Mouse (Mus musculus) embryonic facial prominence, embryonic 12.5 days (tissue): ENCODE data around the gene Dnal4. TPM values are rescaled to one million over a fixed set of nuclear protein-coding genes. Genes with fewer than 3 reads are reported as not detected.
A peak's percentile ranks its signal among the peaks of the same experiment; 100 is the strongest.

Experiments used
- ATAC-seq: fragments of 200-750 bp; cut with Nextera tagmentation; 2 replicates; pipeline ENCODE4 v1.8.0; 2017; ENCODE audit not compliant: insufficient number of reproducible peaks, insufficient read depth, low FRiP score, low TSS enrichment
- H3K27ac ChIP-seq: fragments of 300-500 bp; sonication (generic); 2 replicates; pipeline ENCODE4 v1.5.1; 2016; ENCODE audit warnings: mild to moderate bottlenecking
- H3K27me3 ChIP-seq: fragments of 300-500 bp; sonication (generic); 2 replicates; pipeline ENCODE4 v1.6.1; 2016; ENCODE audit warnings: mild to moderate bottlenecking, moderate library complexity
- H3K36me3 ChIP-seq: fragments of 300-500 bp; sonication (generic); 2 replicates; pipeline ENCODE4 v1.6.1; 2016; ENCODE audit warnings: mild to moderate bottlenecking
- H3K4me1 ChIP-seq: fragments of 300-500 bp; sonication (generic); 2 replicates; pipeline ENCODE4 v1.6.1; 2016
- H3K4me2 ChIP-seq: fragments of 300-500 bp; sonication (generic); replicated peaks from 2 replicates; pipeline ENCODE4 v1.6.1; 2016; ENCODE audit warnings: mild to moderate bottlenecking, moderate library complexity
- H3K4me3 ChIP-seq: fragments of 300-500 bp; sonication (generic); 2 replicates; pipeline ENCODE4 v1.5.1; 2016; ENCODE audit warnings: mild to moderate bottlenecking
- H3K9ac ChIP-seq: fragments of 300-500 bp; sonication (generic); 2 replicates; pipeline ENCODE4 v1.6.1; 2016; ENCODE audit warnings: mild to moderate bottlenecking, moderate library complexity
- H3K9me3 ChIP-seq: fragments of 300-500 bp; sonication (generic); 2 replicates; pipeline ENCODE4 v1.6.1; 2016; ENCODE audit warnings: mild to moderate bottlenecking, moderate library complexity
- WGBS: fragments of 180-500 bp; shearing (Covaris S2); methylation state at CpG from one replicate; pipeline ENCODE4 v1.1.7; 2016; 5-methylcytosine and 5-hydroxymethylcytosine counted together
- polyA plus RNA-seq: library from polyadenylated mRNA; unstranded; fragments of >200 nt; fragmentation: Nextera tagmentation; extraction: Ambion mirVana; gene quantifications from 2 replicates; pipeline ENCODE4 v1.2.1, GENCODE M21; 2016

The Dnal4 gene
- polyA plus RNA-seq, 1 experiment from 2014 or later, result 70.3 TPM

DNA sequence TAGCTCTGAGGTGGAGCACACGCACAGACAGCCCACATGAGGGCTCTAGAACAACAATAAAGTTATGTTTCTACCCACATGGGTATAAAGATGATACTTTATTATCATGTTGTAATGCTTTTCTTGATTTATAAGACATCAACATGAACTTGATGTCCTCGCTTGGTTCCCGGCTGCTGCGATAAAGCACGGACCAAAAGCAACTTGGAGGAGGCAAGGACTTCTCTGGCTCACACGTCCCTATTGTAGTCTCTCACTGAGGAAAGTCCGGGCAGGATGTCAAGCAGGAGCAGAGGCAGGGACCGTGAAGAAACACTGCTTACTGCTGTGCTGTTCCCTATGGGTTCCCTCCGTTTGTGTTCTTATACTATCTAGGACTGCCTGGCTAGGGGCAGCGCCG lies 33.6 kb downstream of the Dnal4 start:
- no peak overlapping the region for H3K4me3 ChIP-seq
- WGBS, result 91% methylated on average over 11 of the region's 11 CpGs
- peaks cover 17% of the 10 kb centered on the region; the same call in 1 of the 2 replicates for H3K4me1 ChIP-seq
- no peaks in the 10 kb centered on the region for H3K27me3 ChIP-seq
- no peak overlapping the region for H3K27ac ChIP-seq
- no peak overlapping the region for H3K4me2 ChIP-seq
- ATAC-seq, result no peak
- no peak overlapping the region for H3K9ac ChIP-seq
- no peaks in the 10 kb centered on the region for H3K9me3 ChIP-seq
- peaks cover 6% of the 10 kb centered on the region; the same call in 1 of the 2 replicates for H3K36me3 ChIP-seq

DNA sequence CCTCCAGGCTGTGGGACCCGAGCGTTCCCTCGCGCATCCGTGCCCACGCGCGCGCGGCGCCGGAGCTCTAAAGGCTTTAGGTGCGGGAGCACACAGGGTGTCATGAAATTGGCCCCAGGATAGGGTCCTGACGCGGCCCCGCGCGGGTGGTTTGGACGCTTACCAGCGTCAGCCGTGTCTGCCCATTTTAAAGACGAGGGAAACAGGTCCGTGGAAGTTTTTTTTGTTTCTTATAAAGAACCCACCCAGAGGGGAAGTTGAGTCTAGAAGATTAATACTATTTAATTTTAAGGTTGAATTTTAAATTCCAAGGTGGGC lies 35.0 kb downstream of the Dnal4 start:
- no peaks in the 10 kb centered on the region for H3K27me3 ChIP-seq
- under 1% methylated on average over 23 of the region's 23 CpGs for WGBS
- H3K36me3 ChIP-seq, result peaks cover 20% of the 10 kb centered on the region
- peak overlapping the region; percentile 85 for H3K4me2 ChIP-seq
- no peak overlapping the region for H3K27ac ChIP-seq
- H3K9me3 ChIP-seq, result no peaks in the 10 kb centered on the region
- H3K9ac ChIP-seq, result peak overlapping the region; percentile 94
- peaks cover 17% of the 10 kb centered on the region; the same call in 1 of the 2 replicates for H3K4me1 ChIP-seq
- no peak for ATAC-seq
- peak overlapping the region; percentile 89 for H3K4me3 ChIP-seq

DNA sequence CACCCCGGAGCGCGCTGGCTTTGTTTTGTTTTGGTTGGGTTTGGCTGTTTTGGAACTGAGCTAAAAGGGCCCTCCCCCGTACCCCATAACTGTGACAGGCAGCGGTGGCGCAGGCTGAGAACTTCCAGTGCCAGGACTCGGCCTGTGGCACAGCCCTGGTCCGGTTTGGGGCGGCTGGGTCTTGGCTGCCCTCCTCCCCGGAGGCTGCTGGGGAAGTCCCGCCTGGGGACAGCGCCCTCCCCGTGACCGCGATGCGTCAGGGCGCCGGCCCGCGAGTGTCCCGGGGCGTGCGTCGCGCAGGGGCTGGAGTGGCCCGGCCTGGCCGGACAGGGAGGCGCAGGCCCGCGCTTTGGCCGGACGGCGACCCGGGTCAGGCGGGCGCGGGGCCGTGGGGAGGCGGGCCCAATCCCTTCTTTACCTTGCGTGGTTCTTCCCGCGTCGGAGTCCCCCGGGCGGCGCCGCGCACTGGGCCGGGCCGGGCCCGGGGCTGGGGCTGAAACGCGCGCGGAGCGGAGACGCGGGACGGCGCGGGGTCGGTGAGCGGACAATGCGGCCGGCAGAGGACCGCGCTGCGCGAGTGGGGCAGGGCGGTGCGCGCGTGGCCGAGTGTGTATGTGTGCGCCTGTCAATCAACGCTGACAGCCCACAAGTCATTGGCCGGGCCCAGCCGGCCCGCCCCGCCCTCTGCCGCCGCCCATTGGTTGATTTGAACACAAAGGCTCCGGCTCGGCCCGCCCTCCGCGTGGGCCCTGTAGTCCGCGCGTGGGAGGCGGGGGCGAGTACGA lies 35.5 kb downstream of the Dnal4 start, which contains the start of gene Sun2:
Sun2 (minus strand) TSS at position 616 of the 785 bp plus-strand sequence.
- peak within 1 kb of the TSS; percentile 85 for H3K4me2 ChIP-seq
- H3K9ac ChIP-seq, result peak within 1 kb of the TSS; percentile 94
- H3K36me3 ChIP-seq, result peaks cover 25% of the 10 kb centered on the region
- no peaks in the 10 kb centered on the region for H3K27me3 ChIP-seq
- ATAC-seq, result peak; percentile 87
- H3K4me1 ChIP-seq, result peaks cover 17% of the 10 kb centered on the region; the same call in 1 of the 2 replicates
- H3K4me3 ChIP-seq, result peak within 1 kb of the TSS; percentile 89
- H3K27ac ChIP-seq, result peak within 1 kb of the TSS; percentile 63; the same call in 1 of the 2 replicates
- under 1% methylated on average over 87 of the region's 93 CpGs for WGBS
- no peaks in the 10 kb centered on the region for H3K9me3 ChIP-seq

DNA sequence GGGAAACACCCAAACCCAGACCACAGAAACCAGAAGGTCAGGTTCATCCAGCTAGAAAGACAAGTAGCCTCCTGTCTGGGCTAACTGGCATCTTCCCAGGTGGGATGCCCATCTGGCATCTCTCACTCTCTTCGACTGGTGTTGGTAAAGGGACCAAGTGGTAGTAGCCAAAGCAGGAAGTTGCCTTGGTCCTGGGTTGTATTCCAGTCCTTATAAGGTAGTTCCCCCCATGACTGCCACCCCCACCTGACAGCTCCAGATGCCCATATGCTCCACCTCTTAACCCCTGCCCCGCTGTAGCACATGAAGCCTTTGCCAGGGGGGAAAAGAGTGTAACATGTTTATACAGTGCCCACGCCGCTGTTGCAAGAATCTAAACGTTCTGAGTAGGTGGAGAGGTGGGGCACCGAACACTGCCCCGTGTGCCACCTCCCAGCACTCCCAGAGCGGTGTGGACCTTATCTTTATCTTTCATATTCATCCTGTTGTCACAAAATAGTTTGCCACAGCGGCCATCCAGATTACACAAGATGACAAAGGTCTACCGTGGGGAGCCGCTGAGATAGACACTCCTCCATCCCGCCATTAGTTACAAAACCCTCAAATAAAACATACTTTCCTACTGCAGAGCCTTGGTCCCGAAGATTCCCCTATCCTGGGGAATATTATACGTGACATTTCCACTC lies 36.3 kb downstream of the Dnal4 start:
- WGBS, result 32% methylated on average over 14 of the region's 14 CpGs
- Histone ChIP-seq H3K4me2 (peak overlapping the region; percentile 85), H3K27me3 (no peaks in the 10 kb centered on the region), H3K36me3 (peaks cover 33% of the 10 kb centered on the region), H3K9ac (peak overlapping the region; percentile 94), H3K4me1 (peaks cover 17% of the 10 kb centered on the region; the same call in 1 of the 2 replicates), H3K4me3 (peak overlapping the region; percentile 89), H3K9me3 (no peaks in the 10 kb centered on the region), H3K27ac (no peak overlapping the region)
- no peak for ATAC-seq

DNA sequence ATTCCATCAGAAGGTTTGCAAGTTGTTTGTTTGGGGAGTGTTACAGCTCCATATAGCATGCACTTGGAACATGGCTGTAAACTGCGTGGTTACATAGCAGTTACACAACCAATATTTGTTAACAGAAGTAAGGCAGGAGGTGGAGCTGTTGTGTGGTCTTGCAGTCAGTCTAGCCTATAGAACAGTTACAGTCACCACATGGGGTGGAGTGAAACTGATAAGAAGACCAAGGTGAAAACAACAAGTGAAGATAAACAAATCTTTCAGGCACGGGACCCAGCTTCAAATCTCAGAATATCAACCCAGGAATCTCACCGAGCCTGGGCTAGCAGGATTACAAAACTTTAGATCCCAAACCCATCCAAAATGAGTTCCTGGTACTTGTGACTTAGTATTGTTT lies 36.9 kb downstream of the Dnal4 start:
- H3K4me3 ChIP-seq, result no peak overlapping the region; the same call in 1 of the 2 replicates
- ATAC-seq, result no peak
- H3K9me3 ChIP-seq, result no peaks in the 10 kb centered on the region
- H3K9ac ChIP-seq, result 0 out of 2 replicates have a peak overlapping the region, but pooled peaks have one; percentile 94
- H3K27me3 ChIP-seq, result no peaks in the 10 kb centered on the region
- 80% methylated on average over 3 of the region's 3 CpGs for WGBS
- no peak overlapping the region for H3K27ac ChIP-seq
- H3K4me2 ChIP-seq, result peak overlapping the region; percentile 85
- peaks cover 37% of the 10 kb centered on the region for H3K36me3 ChIP-seq
- H3K4me1 ChIP-seq, result peaks cover 17% of the 10 kb centered on the region; the same call in 1 of the 2 replicates

DNA sequence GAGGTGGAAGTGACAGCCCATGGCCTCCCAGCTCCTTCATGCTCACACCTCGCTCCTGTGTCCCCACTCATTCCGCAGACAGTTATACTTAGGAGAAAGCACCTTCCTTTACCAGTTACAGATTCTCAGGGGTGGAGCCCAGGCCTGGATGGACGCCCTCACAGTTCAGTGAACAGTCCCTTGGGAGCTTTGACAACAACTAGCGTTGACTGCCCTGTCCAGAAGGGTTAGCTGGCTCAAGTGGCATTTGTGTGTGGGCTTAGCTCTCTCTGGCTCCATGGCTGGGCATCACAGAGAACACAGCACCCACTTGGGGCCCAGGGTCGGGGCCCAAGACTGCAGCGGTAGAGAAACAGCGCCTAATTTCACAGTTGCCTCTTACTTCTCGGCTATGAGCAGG lies 43.3 kb downstream of the Dnal4 start:
- Histone ChIP-seq H3K9ac (no peak overlapping the region), H3K36me3 (peaks cover 90% of the 10 kb centered on the region)
- WGBS, result 86% methylated on average over 8 of the region's 8 CpGs

DNA sequence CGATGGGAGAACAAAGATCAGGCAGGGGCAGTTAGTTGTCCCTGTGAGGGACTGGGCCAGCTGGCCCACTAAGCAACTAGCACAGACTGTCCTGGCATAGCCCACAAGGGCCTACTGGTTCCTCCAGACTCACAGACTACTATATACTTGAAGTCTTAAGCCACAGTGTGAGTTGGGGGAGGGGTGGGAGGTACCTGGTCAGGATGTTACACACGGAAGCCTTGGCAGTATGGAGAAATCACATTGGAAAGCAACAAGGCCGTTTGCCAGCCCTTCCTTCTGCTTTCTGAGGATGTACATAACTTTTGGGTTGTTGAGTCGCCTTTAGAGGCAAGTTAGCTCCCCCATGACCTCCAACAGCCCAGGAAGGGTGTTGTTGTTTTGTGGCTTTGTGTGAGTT lies 44.0 kb downstream of the Dnal4 start:
- Histone ChIP-seq H3K27ac (no peak overlapping the region), H3K9me3 (no peaks in the 10 kb centered on the region), H3K36me3 (peaks cover 90% of the 10 kb centered on the region), H3K4me1 (no peaks in the 10 kb centered on the region), H3K27me3 (no peaks in the 10 kb centered on the region), H3K4me3 (no peak overlapping the region), H3K4me2 (no peak overlapping the region), H3K9ac (no peak overlapping the region)
- ATAC-seq, result no peak
- WGBS, result 77% methylated on average over 4 of the region's 4 CpGs

More for the DNA sequence above, 43.3 kb downstream of the Dnal4 start:
- Histone ChIP-seq H3K27ac (no peak overlapping the region), H3K4me3 (no peak overlapping the region), H3K9me3 (no peaks in the 10 kb centered on the region), H3K27me3 (no peaks in the 10 kb centered on the region), H3K4me1 (0 out of 2 replicates have a peak, but pooled peaks cover 3% of the 10 kb centered on the region), H3K4me2 (no peak overlapping the region)
- no peak for ATAC-seq

DNA sequence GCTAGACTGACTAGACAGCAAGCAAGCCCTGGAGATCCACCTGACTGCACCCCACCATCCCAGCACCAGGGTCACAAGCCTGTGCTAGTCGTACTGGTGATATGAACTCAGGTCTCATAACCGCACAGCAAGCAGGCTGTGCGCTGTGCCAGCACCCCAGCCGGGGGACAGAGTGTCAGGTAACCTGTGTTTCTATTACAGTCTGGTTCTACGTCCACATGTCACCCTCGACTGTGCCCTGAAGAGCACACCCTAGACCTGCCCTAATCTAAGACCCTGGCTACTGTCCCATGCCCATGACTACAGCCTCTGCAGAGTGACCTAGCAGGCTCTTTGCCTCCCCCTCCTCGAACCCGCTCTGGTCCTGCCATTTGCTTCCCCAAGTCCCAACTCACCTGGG lies 44.5 kb downstream of the Dnal4 start:
- no peak overlapping the region for H3K9ac ChIP-seq
- H3K27ac ChIP-seq, result no peak overlapping the region
- no peaks in the 10 kb centered on the region for H3K9me3 ChIP-seq
- peaks cover 90% of the 10 kb centered on the region for H3K36me3 ChIP-seq
- no peak for ATAC-seq
- no peaks in the 10 kb centered on the region for H3K4me1 ChIP-seq
- 92% methylated on average over 8 of the region's 8 CpGs for WGBS
- H3K27me3 ChIP-seq, result no peaks in the 10 kb centered on the region
- H3K4me2 ChIP-seq, result no peak overlapping the region
- no peak overlapping the region for H3K4me3 ChIP-seq

DNA sequence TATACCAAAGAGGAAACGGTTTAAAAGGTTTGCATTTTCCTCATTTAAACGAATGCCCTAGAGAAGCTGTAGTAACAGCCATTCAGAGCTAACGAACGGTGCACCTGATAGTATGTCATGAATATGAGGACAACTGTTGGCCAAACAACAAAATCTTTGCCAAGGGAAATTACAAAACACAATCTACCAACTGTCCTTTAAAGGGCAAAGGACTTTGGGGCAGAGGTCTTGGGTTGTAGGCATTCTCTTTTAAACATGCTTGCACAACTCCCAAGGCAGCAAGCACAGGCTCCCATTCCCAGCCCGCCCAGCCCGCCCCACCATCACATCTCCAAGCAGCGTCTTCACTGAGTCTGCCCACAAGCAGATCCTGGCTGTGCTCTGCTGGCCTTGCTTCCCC lies 46.1 kb downstream of the Dnal4 start:
- no peak overlapping the region for H3K27ac ChIP-seq
- H3K36me3 ChIP-seq, result peaks cover 90% of the 10 kb centered on the region
- H3K9ac ChIP-seq, result no peak overlapping the region
- WGBS, result 89% methylated on average over 7 of the region's 7 CpGs
- no peak overlapping the region for H3K4me3 ChIP-seq
- H3K4me2 ChIP-seq, result no peak overlapping the region
- H3K4me1 ChIP-seq, result no peaks in the 10 kb centered on the region
- H3K27me3 ChIP-seq, result no peaks in the 10 kb centered on the region
- H3K9me3 ChIP-seq, result no peaks in the 10 kb centered on the region
- no peak for ATAC-seq

DNA sequence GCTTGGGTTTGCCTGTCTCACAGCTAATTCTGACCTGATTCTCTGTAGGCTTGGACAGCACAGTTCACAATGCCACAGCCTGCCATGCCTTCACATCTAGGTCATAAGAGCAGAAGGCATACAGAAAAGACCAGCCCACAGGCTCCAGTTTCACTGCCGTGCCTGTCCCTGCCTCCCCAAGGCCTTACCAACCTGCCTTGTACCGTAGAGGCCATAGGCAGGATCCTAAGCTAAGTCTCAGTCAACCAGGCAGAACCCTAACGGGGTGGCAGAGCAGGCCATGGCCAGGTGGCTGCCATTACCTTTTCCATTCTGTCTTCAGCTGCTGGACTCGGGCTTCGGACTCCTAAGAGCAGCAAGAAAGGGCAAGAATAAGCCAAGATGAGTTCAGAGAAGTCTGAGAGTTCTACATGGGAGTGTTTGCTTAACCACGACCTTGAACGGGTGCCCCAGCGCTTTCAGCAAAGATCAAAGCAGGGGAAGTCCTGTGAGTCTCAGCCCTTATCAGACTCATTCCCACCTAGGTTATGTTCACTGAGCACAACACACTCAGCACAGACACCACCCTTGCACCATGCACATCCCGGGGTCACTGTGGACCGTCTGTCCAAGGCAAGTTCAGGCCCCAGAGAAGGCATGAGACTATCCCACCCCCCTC lies 48.8 kb downstream of the Dnal4 start:
- peaks cover 92% of the 10 kb centered on the region for H3K36me3 ChIP-seq
- no peaks in the 10 kb centered on the region for H3K27me3 ChIP-seq
- no peak overlapping the region for H3K9ac ChIP-seq
- ATAC-seq, result no peak
- no peaks in the 10 kb centered on the region for H3K9me3 ChIP-seq
- no peak overlapping the region for H3K4me2 ChIP-seq
- no peak overlapping the region for H3K4me3 ChIP-seq
- no peaks in the 10 kb centered on the region for H3K4me1 ChIP-seq
- no peak overlapping the region for H3K27ac ChIP-seq
- 87% methylated on average over 10 of the region's 10 CpGs for WGBS

DNA sequence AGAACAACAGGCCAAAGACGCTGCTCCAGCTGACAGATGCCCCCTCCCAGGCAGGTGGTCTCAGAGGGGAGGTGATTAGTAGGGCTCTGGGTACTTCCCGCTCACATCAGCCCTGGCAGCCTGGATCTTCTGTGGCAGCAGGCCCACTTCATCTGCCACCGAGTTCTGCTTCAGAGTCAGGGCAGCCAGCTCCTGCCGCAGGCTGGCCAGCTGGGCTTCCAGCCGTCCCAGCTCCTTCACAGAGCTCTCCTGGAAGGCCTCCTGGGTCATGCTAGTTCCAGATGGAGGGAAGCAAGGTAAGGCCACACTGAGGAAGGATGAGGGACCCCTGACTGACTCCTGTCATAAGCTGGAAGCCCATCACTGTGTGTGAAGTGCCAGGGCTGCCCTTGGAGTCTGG lies 49.3 kb downstream of the Dnal4 start:
- ATAC-seq, result no peak
- no peak overlapping the region for H3K4me3 ChIP-seq
- no peak overlapping the region for H3K9ac ChIP-seq
- no peaks in the 10 kb centered on the region for H3K27me3 ChIP-seq
- H3K9me3 ChIP-seq, result no peaks in the 10 kb centered on the region
- no peak overlapping the region for H3K27ac ChIP-seq
- 72% methylated on average over 5 of the region's 5 CpGs for WGBS
- no peaks in the 10 kb centered on the region for H3K4me1 ChIP-seq
- peaks cover 89% of the 10 kb centered on the region for H3K36me3 ChIP-seq
- no peak overlapping the region for H3K4me2 ChIP-seq
